Mouse (Mus musculus) spleen, adult 12 weeks (tissue): ENCODE results near the gene Sp2.
A peak's percentile ranks its signal among the peaks of the same experiment; 100 is the strongest.

Experiments
- DNase-seq: peaks from one replicate; pipeline ENCODE4 v3.0.0; 2022; ENCODE audit warnings: low spot score

Gene Sp2

GRCm38 (mm10) chr11:96995836-96996772 is 13.3 kb upstream of the Sp2 start:
- DNase-seq: peak; percentile 20

- DNase-seq: no peak
Observed at GRCm38 (mm10) chr11:96995031-96995430, 12.3 kb upstream of the Sp2 start.

GRCm38 (mm10) chr11:96992722-96993311 is 10.1 kb upstream of the Sp2 start:
- DNase-seq: no peak

- DNase-seq: no peak
Observed at GRCm38 (mm10) chr11:96991501-96991900, 8.7 kb upstream of the Sp2 start.

GRCm38 (mm10) chr11:96987873-96988655 is 5.3 kb upstream of the Sp2 start:
- peak; percentile 40 for DNase-seq

GRCm38 (mm10) chr11:96986463-96986862 is 3.7 kb upstream of the Sp2 start:
- no peak for DNase-seq

- DNase-seq: no peak
Observed at GRCm38 (mm10) chr11:96984903-96985302, 2.1 kb upstream of the Sp2 start.

GRCm38 (mm10) chr11:96982355-96982754 is 404 bp downstream of the Sp2 start:
- peak; percentile 62 for DNase-seq

- DNase-seq: no peak
Observed at GRCm38 (mm10) chr11:96981461-96981860, 1.3 kb downstream of the Sp2 start.

GRCm38 (mm10) chr11:96980021-96980420 is 2.7 kb downstream of the Sp2 start:
- no peak for DNase-seq

- no peak for DNase-seq
Observed at GRCm38 (mm10) chr11:96979329-96979728, 3.4 kb downstream of the Sp2 start.

- DNase-seq: no peak
Observed at GRCm38 (mm10) chr11:96978401-96979246, 4.1 kb downstream of the Sp2 start.

GRCm38 (mm10) chr11:96977606-96978400 is 5.0 kb downstream of the Sp2 start:
- peak; percentile 97 for DNase-seq

- DNase-seq: peak; percentile 85
Observed at GRCm38 (mm10) chr11:96976911-96977591, 5.7 kb downstream of the Sp2 start.

- DNase-seq: no peak
Observed at GRCm38 (mm10) chr11:96976379-96976687, 6.4 kb downstream of the Sp2 start.

- DNase-seq: no peak
Observed at GRCm38 (mm10) chr11:96975511-96976378, 7.0 kb downstream of the Sp2 start.

- no peak for DNase-seq
Observed at GRCm38 (mm10) chr11:96974813-96975212, 7.9 kb downstream of the Sp2 start.

GRCm38 (mm10) chr11:96973426-96973964 is 9.3 kb downstream of the Sp2 start:
- DNase-seq: no peak

GRCm38 (mm10) chr11:96972906-96973305 is 9.9 kb downstream of the Sp2 start:
- DNase-seq: no peak
